Mouse (Mus musculus) CH12.LX (cell line): ENCODE measurements around the gene Cox17. TPM values are rescaled to one million over a fixed set of nuclear protein-coding genes. Genes with fewer than 3 reads are reported as not detected.

Source experiments
- DNase-seq: peaks from one replicate; pipeline ENCODE4 v3.0.0-alpha.2; 2013; ENCODE audit errors: extremely low read depth
- H3K27ac ChIP-seq: 2 replicates; pipeline ENCODE4 v1.5.1; 2012; ENCODE audit warnings: low read depth, mild to moderate bottlenecking, control low read depth, moderate library complexity; ENCODE audit not compliant: insufficient read depth
- H3K27me3 ChIP-seq: replicated peaks from 2 replicates; pipeline ENCODE3; 2012; ENCODE audit warnings: inconsistent platforms
- H3K36me3 ChIP-seq, 2 experiments: replicated peaks in 1 of 2; 2 replicates each; pipeline versions ENCODE3 to v1.6.1; 2012; ENCODE audit warnings: inconsistent platforms in 1 of 2, low read length in 1 of 2, mild to moderate bottlenecking in 1 of 2, mixed read lengths in 1 of 2, moderate library complexity in 1 of 2; ENCODE audit not compliant: control insufficient read depth in 1 of 2, insufficient read depth in 1 of 2
- H3K4me1 ChIP-seq, 2 experiments: 2 replicates each; pipeline ENCODE4 v1.6.1; 2012; ENCODE audit warnings: inconsistent platforms in 1 of 2, moderate library complexity in 1 of 2; ENCODE audit not compliant: insufficient read depth in 2 of 2, control insufficient read depth in 1 of 2
- H3K4me2 ChIP-seq: 2 replicates; pipeline ENCODE4 v1.6.1; 2012; ENCODE audit warnings: low read depth, mild to moderate bottlenecking, control low read depth; ENCODE audit not compliant: poor library complexity, insufficient read depth, severe bottlenecking
- H3K4me3 ChIP-seq, 3 experiments: fragments of 150-350 bp in 1 of 3; sonication (generic) in 1 of 3; replicated peaks in 1 of 3; 2 replicates each; pipeline versions ENCODE3 to v1.5.1; 2011 to 2012; ENCODE audit warnings: low read depth in 2 of 3, low read length in 2 of 3, mild to moderate bottlenecking in 2 of 3, moderate library complexity in 2 of 3, control low read depth in 1 of 3, improper control_type of control experiment in 1 of 3, inconsistent platforms in 1 of 3, mixed read lengths in 1 of 3; ENCODE audit not compliant: poor library complexity in 1 of 3
- H3K79me2 ChIP-seq: replicated peaks from 2 replicates; pipeline ENCODE4 v1.6.1; 2012; ENCODE audit warnings: mild to moderate bottlenecking, moderate library complexity; ENCODE audit not compliant: control insufficient read depth, poor library complexity, insufficient read depth, severe bottlenecking; ENCODE audit errors: extremely low read depth
- H3K9ac ChIP-seq: 2 replicates; pipeline ENCODE4 v1.6.1; 2012; ENCODE audit warnings: low read depth, mild to moderate bottlenecking, control low read depth, moderate library complexity; ENCODE audit not compliant: insufficient read depth
- H3K9me3 ChIP-seq: replicated peaks from 2 replicates; pipeline ENCODE3; 2012; ENCODE audit warnings: low read length, inconsistent platforms, mixed read lengths
- CTCF ChIP-seq, 2 experiments: IDR thresholded peaks in 1 of 2; conservative IDR thresholded peaks in 1 of 2; 2 replicates each; pipeline ENCODE4 v1.5.1; 2011 to 2012; ENCODE audit warnings: low read depth in 2 of 2, low read length in 2 of 2, improper control_type of control experiment in 1 of 2, inconsistent platforms in 1 of 2, mild to moderate bottlenecking in 1 of 2, moderate library complexity in 1 of 2
- ELF1 ChIP-seq: IDR thresholded peaks from 2 replicates; pipeline ENCODE4 v1.6.1; 2014; ENCODE audit warnings: low read depth, mild to moderate bottlenecking, inconsistent platforms, low read length, improper control_type of control experiment
- EP300 ChIP-seq: IDR thresholded peaks from 2 replicates; pipeline ENCODE4 v1.6.1; 2011; ENCODE audit warnings: low read length, improper control_type of control experiment
- GABPA ChIP-seq: IDR thresholded peaks from 2 replicates; pipeline ENCODE4 v1.6.1; 2012; ENCODE audit warnings: low read depth, low read length, improper control_type of control experiment, inconsistent platforms; ENCODE audit not compliant: insufficient replicate concordance
- HCFC1 ChIP-seq: IDR thresholded peaks from 2 replicates; pipeline ENCODE4 v1.6.1; 2012; ENCODE audit warnings: low read depth, mild to moderate bottlenecking, inconsistent platforms, low read length, improper control_type of control experiment
- KAT2A ChIP-seq: IDR thresholded peaks from 2 replicates; pipeline ENCODE4 v1.6.1; 2012; ENCODE audit warnings: low read length, improper control_type of control experiment, inconsistent platforms; ENCODE audit not compliant: insufficient replicate concordance
- MAFK ChIP-seq: IDR thresholded peaks from 2 replicates; pipeline ENCODE4 v1.6.1; 2011; ENCODE audit warnings: low read length, improper control_type of control experiment; ENCODE audit not compliant: insufficient replicate concordance
- MAX ChIP-seq: IDR thresholded peaks from 2 replicates; pipeline ENCODE4 v1.6.1; 2011; ENCODE audit warnings: low read length, improper control_type of control experiment
- MAZ ChIP-seq: IDR thresholded peaks from 2 replicates; pipeline ENCODE4 v1.6.1; 2012; ENCODE audit warnings: low read depth, mild to moderate bottlenecking, inconsistent platforms, low read length, improper control_type of control experiment, moderate library complexity
- MEF2A ChIP-seq: IDR thresholded peaks from 2 replicates; pipeline ENCODE4 v1.6.1; 2014; ENCODE audit warnings: low read depth, mild to moderate bottlenecking, inconsistent platforms, low read length, improper control_type of control experiment, borderline replicate concordance
- MXI1 ChIP-seq: IDR thresholded peaks from 2 replicates; pipeline ENCODE4 v1.6.1; 2011; ENCODE audit warnings: mild to moderate bottlenecking, low read depth, low read length, improper control_type of control experiment
- NELFE ChIP-seq: IDR thresholded peaks from 2 replicates; pipeline ENCODE4 v1.6.1; 2011; ENCODE audit warnings: low read depth, low read length, improper control_type of control experiment
- POLR2A ChIP-seq: IDR thresholded peaks from 2 replicates; pipeline ENCODE4 v1.6.1; 2011; ENCODE audit warnings: low read depth, mild to moderate bottlenecking, improper control_type of control experiment, low read length
- POLR2AphosphoS2 ChIP-seq: IDR thresholded peaks from 2 replicates; pipeline ENCODE4 v1.6.1; 2011; ENCODE audit warnings: low read depth, low read length, improper control_type of control experiment
- RAD21 ChIP-seq: IDR thresholded peaks from 2 replicates; pipeline ENCODE4 v1.6.1; 2011; ENCODE audit warnings: low read depth, mild to moderate bottlenecking, low read length, improper control_type of control experiment, moderate library complexity
- SIN3A ChIP-seq: IDR thresholded peaks from 2 replicates; pipeline ENCODE4 v1.6.1; 2012; ENCODE audit warnings: low read length, improper control_type of control experiment, inconsistent platforms
- SMC3 ChIP-seq: IDR thresholded peaks from 2 replicates; pipeline ENCODE4 v1.6.1; 2011; ENCODE audit warnings: low read depth, low read length, improper control_type of control experiment
- TBP ChIP-seq: conservative IDR thresholded peaks from 2 replicates; pipeline ENCODE4 v1.6.1; 2011; ENCODE audit warnings: low read depth, low read length, improper control_type of control experiment
- UBTF ChIP-seq: IDR thresholded peaks from 2 replicates; pipeline ENCODE4 v1.6.1; 2012; ENCODE audit warnings: low read depth, mild to moderate bottlenecking, inconsistent platforms, low read length, improper control_type of control experiment, moderate library complexity
- USF1 ChIP-seq: IDR thresholded peaks from 2 replicates; pipeline ENCODE4 v1.6.1; 2014; ENCODE audit warnings: low read depth, mild to moderate bottlenecking, inconsistent platforms, low read length, improper control_type of control experiment
- ZNF384 ChIP-seq: IDR thresholded peaks from 2 replicates; pipeline ENCODE4 v1.6.1; 2012; ENCODE audit warnings: low read depth, low read length, improper control_type of control experiment, inconsistent platforms
- dilution Hi-C: fragments of 300-500 bp; cut with MboI; formaldehyde crosslinking; loops from 2 replicates; pipeline ENCODE4 v1.14.3; 2020; ENCODE audit warnings: low sequenced_read_pairs; ENCODE audit not compliant: extremely low pct_unique_long_range_greater_than_20kb, extremely low pct_ligation_motif_present
- in situ Hi-C: fragments of 300-500 bp; cut with MboI; formaldehyde crosslinking; loops from 3 replicates; pipeline ENCODE4 v1.14.3; 2019; ENCODE audit warnings: low sequenced_read_pairs, low pct_ligation_motif_present, low pct_unique_long_range_greater_than_20kb, mixed read lengths
- polyA plus RNA-seq: library from polyadenylated mRNA; unstranded; fragments of >175 nt; gene quantifications from 2 replicates; pipeline ENCODE4 v1.2.1, GENCODE M21; 2012; ENCODE audit warnings: low read depth; ENCODE audit not compliant: insufficient read length
- total RNA-seq, 2 experiments: library from RNA; depleted of rRNA; stranded (reverse); fragments of 300-350 nt in 1 of 2; fragments of >200 nt in 1 of 2; gene quantifications; 2 replicates each; pipeline ENCODE4 v1.2.3; 2012 to 2014

Cox17 gene
- total and polyA plus RNA-seq, 3 experiments: 410 to 706 (median 622) TPM

GRCm38 (mm10) chr16:38329340-38329739, 17.5 kb upstream of the Cox17 start:
- Histone ChIP-seq H3K27me3 (no peaks in the 10 kb centered on the region), H3K4me2 (no peak overlapping the region), H3K4me3 (no peak overlapping the region), H3K4me1 (peaks cover 14 to 24% of the 10 kb centered on the region in 2 experiments), H3K36me3 (no peaks in the 10 kb centered on the region), H3K79me2 (no peaks in the 10 kb centered on the region), H3K27ac (no peak overlapping the region), H3K9me3 (no peaks in the 10 kb centered on the region), H3K9ac (no peak overlapping the region)
- dilution Hi-C loops: no loop called here
- DNase-seq: no peak
- in situ Hi-C loops: loop anchor here (25.0 kb wide), 2 partner anchors 383 to 708 kb away; partner anchors contain the start of gene Arhgap31
- TF ChIP-seq MXI1 (no peak), CTCF (conservative IDR thresholded peaks at IDR 0.05 in 1 of 2, IDR thresholded peaks at IDR 0.05 in 1 of 2; ENCODE audit: low read depth in 2 of 2, low read length in 2 of 2) (peak in 1 of 2 experiments; percentile 24; a peak in 1 of 4 replicates), MEF2A (no peak)

DNA sequence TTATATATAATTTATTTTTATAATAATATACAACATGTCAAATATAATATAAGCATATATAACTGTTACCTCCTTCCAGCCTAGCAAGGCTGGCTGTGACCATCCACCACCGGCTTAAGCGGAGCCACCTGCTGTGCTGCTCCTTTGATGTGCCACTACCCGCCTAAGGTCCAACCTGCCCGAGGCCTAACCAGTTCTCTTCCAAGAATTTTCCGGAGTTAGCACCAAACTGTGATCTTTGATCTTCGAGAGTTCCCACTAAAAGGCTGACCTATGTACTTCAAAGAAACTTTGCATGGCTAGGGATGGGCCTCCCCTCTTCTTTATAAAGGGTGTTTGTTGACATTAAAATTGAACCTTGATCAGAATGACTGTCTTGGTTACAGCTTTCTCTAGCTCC, 12.4 kb upstream of the Cox17 start:
- Histone ChIP-seq H3K4me1 (no peaks in the 10 kb centered on the region), H3K36me3 (no peaks in the 10 kb centered on the region), H3K4me2 (no peak overlapping the region), H3K27me3 (no peaks in the 10 kb centered on the region), H3K9me3 (no peaks in the 10 kb centered on the region), H3K9ac (no peak overlapping the region), H3K79me2 (no peaks in the 10 kb centered on the region), H3K27ac (no peak overlapping the region), H3K4me3 (no peak overlapping the region)
- no peak for DNase-seq
- dilution Hi-C loops (no loop called here), in situ Hi-C loops (loop anchor here (25.0 kb wide), 2 partner anchors 378 to 703 kb away; partner anchors contain the start of gene Arhgap31)
- no peak for TF ChIP-seq ELF1
- TF ChIP-seq MAX: no peak
- no peak for TF ChIP-seq TBP
- no peak for TF ChIP-seq MAFK
- no peak for TF ChIP-seq SMC3
- no peak for TF ChIP-seq RAD21
- TF ChIP-seq GABPA: no peak
- no peak for TF ChIP-seq MAZ
- TF ChIP-seq USF1: no peak
- no peak for TF ChIP-seq ZNF384
- TF ChIP-seq UBTF: no peak
- no peak for TF ChIP-seq MXI1
- no peak for TF ChIP-seq KAT2A
- no peak for TF ChIP-seq POLR2A
- TF ChIP-seq CTCF (conservative IDR thresholded peaks at IDR 0.05 in 1 of 2, IDR thresholded peaks at IDR 0.05 in 1 of 2; ENCODE audit: low read depth in 2 of 2, low read length in 2 of 2): no peak
- no peak for TF ChIP-seq NELFE
- TF ChIP-seq SIN3A: no peak
- TF ChIP-seq HCFC1: no peak
- TF ChIP-seq EP300: no peak
- TF ChIP-seq POLR2AphosphoS2: no peak
